Mouse (Mus musculus) frontal cortex, postnatal 14 days (tissue): Measurements from ENCODE around the gene Mep1a.
"Not testable (repeated sequence)": the region's sequence is repeated elsewhere in the genome, so short reads cannot be mapped to it uniquely, and the experiment has no call there.

Experiments used
- DNase-seq, 2 experiments: peaks; one replicate each; pipeline ENCODE4 v3.0.0; 2022; ENCODE audit warnings: low spot score in 2 of 2

The Mep1a gene

DNA sequence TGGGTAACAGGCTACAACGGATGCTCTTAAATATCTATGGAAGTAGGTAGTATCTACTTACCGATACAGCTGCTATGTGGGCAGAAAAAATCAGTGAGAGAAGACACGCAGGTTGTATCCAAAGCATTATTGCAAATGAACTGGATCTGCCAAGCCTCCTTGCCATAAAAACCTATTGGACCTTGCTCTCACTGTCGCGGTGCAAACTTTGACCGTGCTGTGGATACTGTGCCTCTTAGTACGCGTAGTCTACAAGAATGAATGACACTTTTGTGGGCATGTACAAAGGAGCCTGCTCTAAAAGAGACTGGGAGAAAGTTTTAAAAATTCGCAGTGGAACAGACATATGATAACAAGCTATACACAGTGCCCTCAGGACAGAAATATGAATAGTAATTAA, at the start of gene Mep1a:
Gene Mep1a, minus strand, starts transcription at position 221 of the 400 bp plus-strand sequence.
- no peak for DNase-seq

GRCm38 (mm10) chr17:43551122-43551630, 48.6 kb upstream of the Mep1a start:
- no peak for DNase-seq

- DNase-seq, result no peak
Measured at GRCm38 (mm10) chr17:43544040-43544439, 41.4 kb upstream of the Mep1a start.

DNA sequence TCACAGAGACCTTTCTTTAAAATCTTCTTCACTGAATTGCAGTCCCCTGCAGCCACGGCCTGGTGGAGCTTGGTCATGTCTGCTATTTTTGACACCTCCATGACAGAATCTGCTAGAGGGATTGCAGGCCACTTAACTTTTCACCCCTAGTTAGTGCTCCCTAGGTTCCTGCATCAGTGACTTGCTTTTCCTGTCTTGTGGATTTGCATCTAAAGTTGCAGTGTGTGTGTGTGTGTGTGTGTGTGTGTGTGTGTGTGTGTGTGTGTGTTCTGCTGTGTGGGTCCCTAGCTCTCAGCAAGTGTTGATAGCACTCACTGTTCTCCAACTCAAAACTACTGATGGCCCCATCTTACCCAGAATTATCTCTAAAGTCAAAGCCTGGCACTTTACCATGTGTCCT, 40.9 kb upstream of the Mep1a start, which contains the start of gene Ankrd66:
Gene Ankrd66, minus strand, starts transcription at position 101 of the 400 bp plus-strand sequence.
- DNase-seq, result no peak

- no peak for DNase-seq
Measured at GRCm38 (mm10) chr17:43538767-43539166, 36.2 kb upstream of the Mep1a start.

DNA sequence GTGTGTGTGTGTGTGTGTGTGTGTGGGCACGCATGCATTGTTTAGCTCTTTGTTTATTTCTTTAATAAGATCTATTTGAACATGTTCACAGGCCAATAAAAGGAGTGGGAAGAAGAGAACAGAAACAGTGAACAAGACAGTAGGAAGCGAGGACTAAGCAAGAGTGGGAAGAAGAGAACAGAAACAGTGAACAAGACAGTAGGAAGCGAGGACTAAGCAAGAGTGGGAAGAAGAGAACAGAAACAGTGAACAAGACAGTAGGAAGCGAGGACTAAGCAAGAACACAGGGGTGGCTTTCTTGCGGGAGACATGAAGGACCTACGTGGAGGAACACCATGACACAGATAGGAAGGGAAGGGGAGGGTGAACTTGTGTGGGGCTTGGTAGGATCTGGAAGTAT, 34.2 kb upstream of the Mep1a start:
- DNase-seq, result not testable (repeated sequence)

- peak; percentile 5 to 15 for DNase-seq
Measured at GRCm38 (mm10) chr17:43534362-43535222, 32.0 kb upstream of the Mep1a start.

- DNase-seq, result no peak
Measured at GRCm38 (mm10) chr17:43531192-43531591, 28.6 kb upstream of the Mep1a start.

GRCm38 (mm10) chr17:43530507-43530906, 27.9 kb upstream of the Mep1a start:
- no peak for DNase-seq

GRCm38 (mm10) chr17:43520166-43520565, 17.6 kb upstream of the Mep1a start:
- DNase-seq, result no peak

GRCm38 (mm10) chr17:43518644-43519409, 16.2 kb upstream of the Mep1a start:
- DNase-seq, result peak; percentile 10 to 62

GRCm38 (mm10) chr17:43510782-43511181, 8.2 kb upstream of the Mep1a start:
- no peak for DNase-seq

GRCm38 (mm10) chr17:43504594-43504934, 2.0 kb upstream of the Mep1a start:
- no peak for DNase-seq

DNA sequence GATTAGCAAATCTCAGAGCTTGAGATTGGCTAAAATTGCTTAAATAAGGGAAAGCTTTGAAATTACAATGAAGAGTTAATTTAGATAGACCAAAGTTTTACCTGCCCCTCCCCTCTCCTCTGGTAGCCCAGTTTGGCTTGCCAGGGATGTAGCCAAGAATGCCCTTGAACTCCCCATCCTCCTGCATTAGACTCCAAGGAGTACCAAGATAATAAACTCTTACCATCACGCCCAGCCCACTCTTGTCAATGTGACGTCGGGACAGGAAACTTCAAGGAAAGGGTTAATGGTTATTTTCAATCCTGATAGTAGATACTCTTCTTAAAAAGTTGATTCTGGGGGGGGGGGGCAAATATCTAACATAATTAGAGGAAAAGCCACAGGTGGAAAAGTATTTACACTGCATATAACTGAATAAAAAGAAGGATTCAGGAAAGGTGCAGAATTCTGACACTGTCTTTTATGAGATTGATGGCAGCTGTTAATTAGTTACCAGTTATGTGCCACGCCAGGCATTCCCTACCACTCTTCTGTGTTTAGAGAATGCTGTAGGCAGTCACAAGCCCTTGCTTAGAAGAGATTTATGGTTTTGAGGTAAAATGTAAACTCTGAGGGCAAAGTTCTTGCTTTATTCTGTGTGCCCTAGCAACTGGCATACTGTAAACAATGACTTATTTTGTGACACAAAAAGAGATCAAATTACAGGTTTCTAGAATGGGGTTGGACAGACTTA, 1.4 kb upstream of the Mep1a start:
- no peak for DNase-seq

- no peak for DNase-seq
Measured at GRCm38 (mm10) chr17:43501631-43502030, 981 bp downstream of the Mep1a start.

GRCm38 (mm10) chr17:43501223-43501622, 1.4 kb downstream of the Mep1a start:
- no peak for DNase-seq

GRCm38 (mm10) chr17:43500513-43500912, 2.1 kb downstream of the Mep1a start:
- DNase-seq, result no peak

DNA sequence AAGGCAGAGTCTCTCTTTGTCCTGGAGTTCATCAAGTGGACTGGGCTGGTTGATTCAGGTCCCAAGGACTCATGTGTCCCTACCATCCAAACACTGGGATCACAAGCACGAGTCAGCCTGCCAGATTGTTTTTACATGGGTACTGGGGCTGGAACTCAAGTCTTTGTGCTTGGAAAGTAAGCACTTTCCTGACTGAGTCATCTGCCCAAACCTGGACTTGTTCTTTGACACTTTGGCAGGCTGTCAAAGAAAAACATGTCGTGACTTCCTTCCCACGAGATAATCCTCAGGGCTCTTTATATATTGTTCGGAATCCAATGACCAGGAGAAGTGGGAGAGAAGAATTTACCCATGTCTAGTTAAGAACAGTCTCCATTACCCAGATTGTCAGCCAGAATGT, 5.1 kb downstream of the Mep1a start:
- no peak for DNase-seq

GRCm38 (mm10) chr17:43495502-43495901, 7.1 kb downstream of the Mep1a start:
- DNase-seq, result no peak

GRCm38 (mm10) chr17:43490371-43490770, 12.2 kb downstream of the Mep1a start:
- not testable (repeated sequence) for DNase-seq

DNA sequence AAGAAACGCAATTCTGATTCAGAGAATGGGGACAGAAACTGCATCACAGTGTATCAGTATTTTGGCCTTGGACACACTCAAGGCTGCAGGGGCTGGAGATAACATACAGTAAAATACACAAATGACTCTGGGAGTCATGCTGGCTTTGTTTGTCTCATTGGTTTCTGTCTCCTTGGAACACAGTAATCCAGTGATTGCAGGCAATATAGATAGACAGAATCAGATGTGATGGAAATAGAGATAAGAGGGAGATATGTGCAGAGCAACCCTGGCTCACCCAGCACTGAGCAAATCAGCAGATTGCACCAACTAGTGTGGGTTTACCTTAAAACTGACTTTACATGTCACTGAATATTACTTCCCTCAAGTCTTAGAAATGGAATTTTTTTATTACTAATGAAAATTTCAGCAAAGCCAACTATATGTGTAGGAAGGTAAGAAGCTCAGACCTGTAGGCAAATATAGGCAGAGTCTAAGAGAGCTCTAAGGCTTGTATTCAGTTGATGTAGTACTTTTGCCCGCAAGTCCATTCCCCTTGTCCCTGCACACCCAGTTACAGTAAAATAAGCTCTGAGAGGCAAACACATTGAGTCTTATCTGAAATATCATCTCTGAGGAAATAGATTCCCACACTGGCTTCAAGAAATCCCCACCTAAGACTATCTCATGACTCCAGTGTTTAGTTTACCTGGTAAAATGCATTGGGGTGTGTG, 14.0 kb downstream of the Mep1a start:
- no peak for DNase-seq
